Mouse (Mus musculus) lung, postnatal 36 days (tissue): Measurements from ENCODE around the gene Eya4.

ENCODE experiments used
- DNase-seq: peaks from one replicate; pipeline ENCODE4 v3.0.0; 2022; ENCODE audit warnings: mixed read lengths

Eya4 gene

DNA sequence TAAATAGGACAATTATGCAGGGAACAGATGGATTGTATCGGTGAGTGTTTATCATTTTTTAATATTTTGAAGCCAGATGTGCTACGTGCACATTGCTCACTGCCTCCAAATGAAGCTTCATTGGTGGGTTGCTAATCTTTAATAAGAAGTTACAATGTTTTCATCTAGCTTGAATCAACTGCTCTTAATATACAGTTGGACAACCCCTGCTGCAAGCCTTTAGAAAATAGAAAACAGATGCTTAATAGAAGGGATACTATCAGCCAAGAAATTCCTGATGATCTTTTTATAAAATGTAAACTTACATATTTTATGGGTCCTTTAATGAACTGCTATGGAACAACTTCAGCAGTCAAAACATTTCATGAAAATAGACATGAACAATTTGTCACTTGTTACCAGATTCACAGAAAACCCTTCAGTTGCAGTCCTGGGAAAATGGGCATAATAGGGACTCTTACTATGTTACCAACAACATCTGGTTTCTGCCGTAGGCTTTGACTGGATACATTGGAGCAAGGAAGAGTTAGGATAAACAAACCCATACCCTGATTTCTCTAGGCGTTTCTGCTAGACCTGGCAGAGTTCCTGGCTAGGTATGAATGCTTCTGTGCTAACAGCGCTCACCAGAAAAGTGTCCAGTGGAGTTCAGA lies 290.4 kb downstream of the Eya4 start:
- no peak for DNase-seq

DNA sequence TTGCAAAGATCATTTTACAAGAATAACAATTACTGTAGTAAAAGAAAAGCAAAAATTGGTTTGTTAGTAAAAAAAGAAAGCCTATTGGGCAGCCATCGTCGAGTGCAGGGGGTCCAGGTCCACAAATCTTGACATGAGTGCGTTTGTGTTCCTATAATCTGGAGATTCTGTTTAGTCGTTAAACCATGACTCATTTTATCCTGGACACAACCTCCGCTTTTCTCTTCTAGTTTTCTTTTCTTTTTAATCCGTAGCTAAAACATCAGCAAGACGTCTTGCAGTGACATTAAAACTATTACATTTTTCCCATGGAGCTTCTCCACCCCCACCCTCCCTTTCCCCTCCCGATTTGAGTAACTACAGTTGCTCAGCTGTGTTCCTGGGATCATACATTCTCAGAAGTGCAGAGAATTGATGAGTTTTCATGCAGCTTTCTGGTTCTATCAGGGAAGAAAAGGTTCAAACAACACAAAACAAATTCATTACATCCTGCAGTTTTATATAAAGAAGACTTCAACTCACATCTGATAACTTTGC lies 297.1 kb downstream of the Eya4 start:
- no peak for DNase-seq
